Mouse (Mus musculus): ENCODE measurements around the gene Cdk16. TPM values are rescaled to one million over a fixed set of nuclear protein-coding genes. Genes with fewer than 3 reads are reported as not detected.
"Not testable (repeated sequence)": the region's sequence is repeated elsewhere in the genome, so short reads cannot be mapped to it uniquely, and the experiment has no call there.

The Cdk16 gene
- total and polyA plus RNA-seq, 2 experiments from 2014 or later = 171 to 218 TPM

GRCm38 (mm10) chrX:20692616-20693015 lies 4.9 kb downstream of the Cdk16 start:
- no peak for TF ChIP-seq CTCF (IDR thresholded peaks at IDR 0.05)
- Histone ChIP-seq H3K9ac (replicated peaks; ENCODE audit: low read length, poor library complexity, severe bottlenecking) (no peak overlapping the region), H3K4me1 (ENCODE audit: insufficient read depth, low read length) (0 out of 2 replicates have a peak, but pooled peaks cover 3% of the 10 kb centered on the region), H3K4me3 (ENCODE audit: low read depth, low read length) (no peak overlapping the region), H3K27me3 (ENCODE audit: insufficient read depth, low read length) (no peaks in the 10 kb centered on the region), H3K27ac (ENCODE audit: low read depth, low read length) (no peak overlapping the region), H3K36me3 (ENCODE audit: insufficient read depth, low read length) (peaks cover 13% of the 10 kb centered on the region), H3K9me3 (ENCODE audit: low read length) (no peaks in the 10 kb centered on the region), H3K4me2 (ENCODE audit: low read depth, low read length, poor library complexity, severe bottlenecking) (no peak overlapping the region)
- 88% methylated on average over 1 of the region's 1 CpGs for WGBS
- no peak for ATAC-seq (ENCODE audit: low FRiP score)
- DNase-seq (ENCODE audit: low spot score) = no peak

- ATAC-seq (ENCODE audit: low FRiP score) (no peak), DNase-seq (ENCODE audit: low spot score) (no peak)
- H3K4me2 ChIP-seq (ENCODE audit: low read depth, low read length, poor library complexity, severe bottlenecking) = no peak overlapping the region
- H3K9ac ChIP-seq (replicated peaks; ENCODE audit: low read length, poor library complexity, severe bottlenecking) = no peak overlapping the region
- H3K27me3 ChIP-seq (ENCODE audit: insufficient read depth, low read length) = no peaks in the 10 kb centered on the region
- WGBS = 72% methylated on average over 4 of the region's 4 CpGs
- H3K4me1 ChIP-seq (ENCODE audit: insufficient read depth, low read length) = no peaks in the 10 kb centered on the region
- TF ChIP-seq CTCF (IDR thresholded peaks at IDR 0.05) = no peak
- H3K36me3 ChIP-seq (ENCODE audit: insufficient read depth, low read length) = peaks cover 18% of the 10 kb centered on the region
- H3K4me3 ChIP-seq (ENCODE audit: low read depth, low read length) = no peak overlapping the region
- H3K27ac ChIP-seq (ENCODE audit: low read depth, low read length) = no peak overlapping the region
- no peaks in the 10 kb centered on the region for H3K9me3 ChIP-seq (ENCODE audit: low read length)
These were observed 8.1 kb downstream of the Cdk16 start for GRCm38 (mm10) chrX:20695842-20696241.

- Histone ChIP-seq H3K9me3 (ENCODE audit: low read length) (no peaks in the 10 kb centered on the region), H3K27ac (ENCODE audit: low read depth, low read length) (peak within 1 kb of the TSS; percentile 93), H3K4me2 (ENCODE audit: low read depth, low read length, poor library complexity, severe bottlenecking) (peak within 1 kb of the TSS; percentile 41), H3K4me1 (ENCODE audit: insufficient read depth, low read length) (no peaks in the 10 kb centered on the region), H3K27me3 (ENCODE audit: insufficient read depth, low read length) (no peaks in the 10 kb centered on the region), H3K36me3 (ENCODE audit: insufficient read depth, low read length) (no peaks in the 10 kb centered on the region), H3K4me3 (ENCODE audit: low read depth, low read length) (peak within 1 kb of the TSS; percentile 55), H3K9ac (replicated peaks; ENCODE audit: low read length, poor library complexity, severe bottlenecking) (peak within 1 kb of the TSS; percentile 75)
- ATAC-seq (ENCODE audit: low FRiP score) (peak; percentile 82), DNase-seq (ENCODE audit: low spot score) (peak; percentile 85)
- WGBS = 30% methylated on average over 32 of the region's 32 CpGs
- TF ChIP-seq CTCF (IDR thresholded peaks at IDR 0.05) = no peak
These were observed 16.1 kb downstream of the Cdk16 start, which contains the start of gene Usp11 for GRCm38 (mm10) chrX:20703741-20704290. Usp11 (plus strand) TSS chrX:20703906.

GRCm38 (mm10) chrX:20704295-20705082 lies 16.7 kb downstream of the Cdk16 start:
- WGBS = 21% methylated on average over 32 of the region's 32 CpGs
- Histone ChIP-seq H3K36me3 (ENCODE audit: insufficient read depth, low read length) (no peaks in the 10 kb centered on the region), H3K4me1 (ENCODE audit: insufficient read depth, low read length) (no peaks in the 10 kb centered on the region), H3K27ac (ENCODE audit: low read depth, low read length) (peak overlapping the region; percentile 93), H3K27me3 (ENCODE audit: insufficient read depth, low read length) (no peaks in the 10 kb centered on the region), H3K9ac (replicated peaks; ENCODE audit: low read length, poor library complexity, severe bottlenecking) (peak overlapping the region; percentile 75), H3K9me3 (ENCODE audit: low read length) (no peaks in the 10 kb centered on the region), H3K4me3 (ENCODE audit: low read depth, low read length) (peak overlapping the region; percentile 55), H3K4me2 (ENCODE audit: low read depth, low read length, poor library complexity, severe bottlenecking) (peak overlapping the region; percentile 41)
- ATAC-seq (ENCODE audit: low FRiP score) = peak; percentile 89
- peak; percentile 89 for DNase-seq (ENCODE audit: low spot score)
- no peak for TF ChIP-seq CTCF (IDR thresholded peaks at IDR 0.05)

- 34% methylated on average over 3 of the region's 3 CpGs for WGBS
- H3K9me3 ChIP-seq (ENCODE audit: low read length) = no peaks in the 10 kb centered on the region
- no peak for TF ChIP-seq CTCF (IDR thresholded peaks at IDR 0.05)
- H3K4me2 ChIP-seq (ENCODE audit: low read depth, low read length, poor library complexity, severe bottlenecking) = peak overlapping the region; percentile 41
- no peak overlapping the region for H3K27ac ChIP-seq (ENCODE audit: low read depth, low read length)
- ATAC-seq (ENCODE audit: low FRiP score) = no peak
- no peaks in the 10 kb centered on the region for H3K36me3 ChIP-seq (ENCODE audit: insufficient read depth, low read length)
- H3K4me1 ChIP-seq (ENCODE audit: insufficient read depth, low read length) = no peaks in the 10 kb centered on the region
- no peaks in the 10 kb centered on the region for H3K27me3 ChIP-seq (ENCODE audit: insufficient read depth, low read length)
- H3K4me3 ChIP-seq (ENCODE audit: low read depth, low read length) = peak overlapping the region; percentile 55
- no peak overlapping the region for H3K9ac ChIP-seq (replicated peaks; ENCODE audit: low read length, poor library complexity, severe bottlenecking)
- no peak for DNase-seq (ENCODE audit: low spot score)
These were observed 17.3 kb downstream of the Cdk16 start for GRCm38 (mm10) chrX:20705083-20705402.

GRCm38 (mm10) chrX:20728681-20729080 lies 40.9 kb downstream of the Cdk16 start:
- DNase-seq (ENCODE audit: low spot score) (no peak), ATAC-seq (ENCODE audit: low FRiP score) (no peak)
- Histone ChIP-seq H3K4me1 (ENCODE audit: insufficient read depth, low read length) (no peaks in the 10 kb centered on the region), H3K27me3 (ENCODE audit: insufficient read depth, low read length) (no peaks in the 10 kb centered on the region), H3K36me3 (ENCODE audit: insufficient read depth, low read length) (no peaks in the 10 kb centered on the region), H3K9me3 (ENCODE audit: low read length) (no peaks in the 10 kb centered on the region), H3K9ac (replicated peaks; ENCODE audit: low read length, poor library complexity, severe bottlenecking) (no peak overlapping the region), H3K27ac (ENCODE audit: low read depth, low read length) (no peak overlapping the region), H3K4me3 (ENCODE audit: low read depth, low read length) (no peak overlapping the region), H3K4me2 (ENCODE audit: low read depth, low read length, poor library complexity, severe bottlenecking) (no peak overlapping the region)
- no peak for TF ChIP-seq CTCF (IDR thresholded peaks at IDR 0.05)
- 76% methylated on average over 5 of the region's 5 CpGs for WGBS

GRCm38 (mm10) chrX:20730048-20730447 lies 42.3 kb downstream of the Cdk16 start:
- not testable (repeated sequence) for H3K4me1 ChIP-seq (ENCODE audit: insufficient read depth, low read length); H3K4me3 ChIP-seq (ENCODE audit: low read depth, low read length); H3K9me3 ChIP-seq (ENCODE audit: low read length); H3K4me2 ChIP-seq (ENCODE audit: low read depth, low read length, poor library complexity, severe bottlenecking); ATAC-seq (ENCODE audit: low FRiP score); H3K27ac ChIP-seq (ENCODE audit: low read depth, low read length); H3K27me3 ChIP-seq (ENCODE audit: insufficient read depth, low read length); DNase-seq (ENCODE audit: low spot score); H3K36me3 ChIP-seq (ENCODE audit: insufficient read depth, low read length); H3K9ac ChIP-seq (replicated peaks; ENCODE audit: low read length, poor library complexity, severe bottlenecking)
- WGBS = 49% methylated on average over 10 of the region's 10 CpGs
